Mouse (Mus musculus) forebrain, embryonic 10.5 days (tissue): ENCODE data around the gene St7. TPM values are rescaled to one million over a fixed set of nuclear protein-coding genes. Genes with fewer than 3 reads are reported as not detected.

Experiments
- DNase-seq: peaks from one replicate; pipeline ENCODE4 v3.0.0-alpha.2; 2017; ENCODE audit warnings: low spot score; ENCODE audit errors: extremely low spot score
- H3K27ac ChIP-seq: fragments of 300-500 bp; sonication (generic); 2 replicates; pipeline ENCODE4 v1.5.1; 2016; ENCODE audit warnings: mild to moderate bottlenecking
- H3K27me3 ChIP-seq: fragments of 300-500 bp; sonication (generic); 2 replicates; pipeline ENCODE4 v1.6.1; 2016; ENCODE audit warnings: mild to moderate bottlenecking; ENCODE audit not compliant: poor library complexity, severe bottlenecking
- H3K36me3 ChIP-seq: fragments of 300-500 bp; sonication (generic); replicated peaks from 2 replicates; pipeline ENCODE4 v1.6.1; 2016; ENCODE audit warnings: mild to moderate bottlenecking, moderate library complexity
- H3K4me1 ChIP-seq: fragments of 300-500 bp; sonication (generic); 2 replicates; pipeline ENCODE4 v1.6.1; 2016
- H3K4me3 ChIP-seq: fragments of 300-500 bp; sonication (generic); 2 replicates; pipeline ENCODE4 v1.5.1; 2016; ENCODE audit warnings: mild to moderate bottlenecking, moderate library complexity
- H3K9me3 ChIP-seq: fragments of 300-500 bp; sonication (generic); 2 replicates; pipeline ENCODE4 v1.6.1; 2016; ENCODE audit warnings: mild to moderate bottlenecking, moderate library complexity
- WGBS: fragments of 180-500 bp; shearing (Covaris S2); methylation state at CpG from one replicate; pipeline ENCODE4 v1.1.7; 2016; 5-methylcytosine and 5-hydroxymethylcytosine counted together
- polyA plus RNA-seq: library from polyadenylated mRNA; unstranded; fragments of >200 nt; fragmentation: Nextera tagmentation; extraction: Ambion mirVana; gene quantifications from 2 replicates; pipeline ENCODE4 v1.2.1, GENCODE M21; 2016

St7 gene
- polyA plus RNA-seq, 1 experiment from 2014 or later: 22.9 TPM

GRCm38 (mm10) chr6:17905776-17906175, 213.0 kb downstream of the St7 start:
- no peak overlapping the region for H3K27ac ChIP-seq
- H3K36me3 ChIP-seq: peaks cover 12% of the 10 kb centered on the region
- H3K27me3 ChIP-seq: no peaks in the 10 kb centered on the region
- no peak overlapping the region for H3K4me3 ChIP-seq
- WGBS: 35% methylated on average over 3 of the region's 3 CpGs
- H3K4me1 ChIP-seq: peaks cover 21% of the 10 kb centered on the region
- DNase-seq: no peak
- H3K9me3 ChIP-seq: no peaks in the 10 kb centered on the region

DNA sequence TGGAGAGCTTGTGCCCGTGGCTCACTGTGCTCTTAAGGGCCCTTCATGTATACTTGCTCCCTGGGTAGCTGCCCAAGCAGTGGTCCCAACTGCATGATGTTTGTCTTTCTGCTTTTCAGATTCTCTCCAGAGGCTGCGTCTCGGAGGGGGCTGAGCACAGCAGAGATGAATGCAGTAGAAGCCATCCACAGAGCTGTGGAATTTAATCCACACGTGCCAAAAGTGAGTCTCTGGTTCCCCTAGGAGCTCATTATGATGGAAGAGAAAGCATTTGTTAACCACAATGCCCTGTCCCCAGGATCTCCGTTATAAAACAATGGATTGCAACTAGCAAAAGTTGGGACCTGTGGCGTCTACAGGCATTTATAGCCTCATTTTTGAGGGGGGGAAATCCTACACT, 213.6 kb downstream of the St7 start:
- H3K4me3 ChIP-seq: peak overlapping the region; percentile 5; the same call in 1 of the 2 replicates
- peaks cover 21% of the 10 kb centered on the region for H3K4me1 ChIP-seq
- H3K36me3 ChIP-seq: peaks cover 12% of the 10 kb centered on the region
- no peak overlapping the region for H3K27ac ChIP-seq
- H3K9me3 ChIP-seq: no peaks in the 10 kb centered on the region
- no peaks in the 10 kb centered on the region for H3K27me3 ChIP-seq
- no peak for DNase-seq
- WGBS: 17% methylated on average over 6 of the region's 6 CpGs

GRCm38 (mm10) chr6:17912312-17912711, 219.6 kb downstream of the St7 start:
- no peak for DNase-seq
- Histone ChIP-seq H3K4me3 (no peak overlapping the region), H3K27me3 (no peaks in the 10 kb centered on the region), H3K36me3 (peaks cover 5% of the 10 kb centered on the region), H3K9me3 (no peaks in the 10 kb centered on the region), H3K27ac (no peak overlapping the region), H3K4me1 (peaks cover 7% of the 10 kb centered on the region)
- 79% methylated on average over 6 of the region's 6 CpGs for WGBS

DNA sequence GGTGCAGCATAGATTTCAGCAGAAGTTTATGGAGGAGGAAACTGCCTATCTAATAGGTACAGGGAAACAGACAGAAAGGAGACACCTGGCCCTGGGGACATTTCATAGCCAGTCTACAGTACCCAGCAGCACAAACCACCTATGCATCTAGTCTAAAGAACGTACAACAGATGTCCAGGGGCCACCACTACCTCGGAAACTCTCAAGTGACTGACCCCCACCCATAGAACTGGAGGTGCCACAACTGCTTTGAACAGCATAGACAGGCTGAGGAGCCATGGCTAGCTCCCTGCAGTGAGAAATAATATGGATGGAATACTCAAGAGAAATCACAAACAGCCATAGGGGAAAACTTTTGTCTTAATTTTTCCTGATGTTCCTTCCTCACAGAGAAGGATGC, 220.1 kb downstream of the St7 start:
- H3K4me3 ChIP-seq: no peak overlapping the region
- WGBS: 87% methylated on average over 2 of the region's 2 CpGs
- H3K27me3 ChIP-seq: no peaks in the 10 kb centered on the region
- no peak for DNase-seq
- peaks cover 7% of the 10 kb centered on the region for H3K4me1 ChIP-seq
- no peaks in the 10 kb centered on the region for H3K9me3 ChIP-seq
- peaks cover 5% of the 10 kb centered on the region for H3K36me3 ChIP-seq
- H3K27ac ChIP-seq: no peak overlapping the region

DNA sequence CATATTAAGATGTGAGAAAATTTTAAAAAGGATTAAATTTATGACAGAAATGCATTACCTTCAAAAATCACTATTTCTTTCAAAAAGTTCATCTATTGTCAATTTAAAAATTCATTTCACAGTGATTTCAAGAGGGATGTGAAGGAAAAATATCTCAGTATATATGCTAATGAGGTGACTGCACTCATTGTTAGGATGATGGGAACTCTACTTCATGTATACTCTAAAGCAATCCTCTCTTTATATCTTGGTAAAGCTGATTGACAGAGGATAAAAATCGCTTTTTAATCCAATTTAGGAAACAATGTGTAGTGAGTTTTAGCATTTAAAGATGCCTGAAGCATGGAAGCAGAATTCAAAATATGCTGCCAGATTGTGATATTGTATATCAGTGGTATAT, 220.6 kb downstream of the St7 start:
- Histone ChIP-seq H3K4me3 (no peak overlapping the region), H3K27me3 (no peaks in the 10 kb centered on the region), H3K36me3 (peaks cover 5% of the 10 kb centered on the region), H3K9me3 (no peaks in the 10 kb centered on the region), H3K4me1 (peaks cover 7% of the 10 kb centered on the region), H3K27ac (no peak overlapping the region)
- no peak for DNase-seq
- WGBS: 83% methylated on average over 1 of the region's 1 CpGs

DNA sequence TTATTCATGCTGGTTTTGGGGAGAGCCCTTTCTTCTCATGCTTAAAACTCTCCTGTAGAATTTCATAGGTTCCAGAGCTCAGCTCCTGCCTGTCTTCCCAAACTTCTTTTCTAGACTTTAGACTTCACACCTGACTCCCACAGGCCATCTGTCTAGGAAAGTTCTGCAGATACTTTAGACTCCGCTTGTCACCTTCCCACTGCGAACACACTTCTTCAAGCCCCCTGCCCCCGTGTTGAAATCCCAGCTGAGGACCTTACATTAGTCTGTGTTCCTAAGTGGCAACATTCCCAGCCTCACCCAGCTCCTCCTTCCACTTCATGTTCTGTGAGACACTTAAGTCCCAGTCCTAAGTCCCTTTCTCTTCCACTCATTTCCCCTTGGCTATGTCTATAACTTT, 221.6 kb downstream of the St7 start:
- no peak for DNase-seq
- Histone ChIP-seq H3K9me3 (no peaks in the 10 kb centered on the region), H3K4me3 (no peak overlapping the region), H3K4me1 (peaks cover 7% of the 10 kb centered on the region), H3K27ac (no peak overlapping the region), H3K36me3 (peaks cover 5% of the 10 kb centered on the region), H3K27me3 (no peaks in the 10 kb centered on the region)
- WGBS: 90% methylated on average over 3 of the region's 3 CpGs

DNA sequence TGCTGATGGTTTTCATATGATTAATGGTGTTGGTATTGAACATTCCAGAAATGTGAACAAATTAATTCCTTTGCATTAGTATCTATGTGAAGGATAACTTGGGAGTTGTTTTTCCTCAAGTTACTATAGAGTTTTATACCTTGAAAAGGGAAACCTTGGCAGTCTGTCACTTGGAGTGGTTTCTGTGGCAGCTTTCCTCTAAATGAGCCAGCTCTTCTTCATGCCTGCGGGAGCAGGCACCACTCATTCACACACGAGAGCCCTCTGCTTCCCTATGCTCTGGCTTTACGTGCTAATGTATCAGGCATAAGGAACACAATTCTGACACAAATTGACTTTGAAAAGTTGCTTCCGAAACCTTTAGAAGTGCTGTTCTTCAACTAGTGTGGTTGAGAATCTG, 224.5 kb downstream of the St7 start:
- Histone ChIP-seq H3K4me1 (peaks cover 7% of the 10 kb centered on the region), H3K27me3 (no peaks in the 10 kb centered on the region), H3K9me3 (no peaks in the 10 kb centered on the region), H3K27ac (no peak overlapping the region), H3K36me3 (peaks cover 3% of the 10 kb centered on the region; the same call in 1 of the 2 replicates), H3K4me3 (no peak overlapping the region)
- DNase-seq: no peak
- WGBS: 93% methylated on average over 4 of the region's 4 CpGs

DNA sequence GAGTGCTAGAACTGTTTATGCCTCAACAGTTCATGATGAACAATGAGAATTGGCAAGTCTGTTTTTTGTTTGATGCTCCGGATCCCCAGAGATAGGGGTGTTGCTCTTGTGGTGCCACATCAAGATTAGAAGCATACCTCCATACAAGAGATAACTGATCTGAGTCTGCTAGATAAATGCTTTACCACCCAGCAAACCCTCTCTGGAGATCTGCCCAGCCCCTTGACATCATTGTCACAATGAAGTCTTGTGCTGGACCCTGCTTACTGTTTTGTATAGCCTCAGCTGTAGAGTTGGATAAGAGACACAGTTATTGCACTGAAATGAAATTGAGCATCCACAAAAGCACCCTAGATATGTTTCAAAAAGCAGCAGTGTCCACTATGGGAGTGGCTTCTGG, 229.4 kb downstream of the St7 start:
- no peaks in the 10 kb centered on the region for H3K27me3 ChIP-seq
- H3K9me3 ChIP-seq: no peaks in the 10 kb centered on the region
- H3K36me3 ChIP-seq: peaks cover 6% of the 10 kb centered on the region; the same call in 1 of the 2 replicates
- WGBS: 95% methylated on average over 1 of the region's 1 CpGs
- no peak overlapping the region for H3K4me3 ChIP-seq
- DNase-seq: no peak
- H3K27ac ChIP-seq: no peak overlapping the region
- H3K4me1 ChIP-seq: no peaks in the 10 kb centered on the region

DNA sequence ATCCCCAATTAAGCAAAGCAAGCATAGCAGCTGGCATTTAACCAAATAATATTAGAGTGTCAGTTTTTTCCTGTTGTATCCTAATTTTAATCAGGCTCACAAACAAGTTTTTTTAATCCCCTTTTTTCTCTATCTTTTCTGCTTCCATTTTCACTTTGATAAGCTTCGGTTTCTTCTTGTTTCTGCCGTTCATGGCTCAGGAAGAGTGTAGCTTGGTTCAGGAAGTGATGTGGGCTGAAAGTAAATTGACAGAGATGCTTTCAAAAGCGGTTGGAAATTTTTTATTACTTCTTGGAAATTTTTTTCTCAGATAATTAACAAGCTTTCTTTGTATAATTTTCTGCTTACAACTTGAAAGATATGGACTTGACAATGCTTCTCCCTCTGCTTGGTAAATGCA, 230.2 kb downstream of the St7 start:
- Histone ChIP-seq H3K27ac (no peak overlapping the region), H3K27me3 (no peaks in the 10 kb centered on the region), H3K4me3 (no peak overlapping the region), H3K4me1 (0 out of 2 replicates have a peak, but pooled peaks cover 6% of the 10 kb centered on the region), H3K9me3 (no peaks in the 10 kb centered on the region), H3K36me3 (peaks cover 6% of the 10 kb centered on the region; the same call in 1 of the 2 replicates)
- 90% methylated on average over 3 of the region's 3 CpGs for WGBS
- no peak for DNase-seq

DNA sequence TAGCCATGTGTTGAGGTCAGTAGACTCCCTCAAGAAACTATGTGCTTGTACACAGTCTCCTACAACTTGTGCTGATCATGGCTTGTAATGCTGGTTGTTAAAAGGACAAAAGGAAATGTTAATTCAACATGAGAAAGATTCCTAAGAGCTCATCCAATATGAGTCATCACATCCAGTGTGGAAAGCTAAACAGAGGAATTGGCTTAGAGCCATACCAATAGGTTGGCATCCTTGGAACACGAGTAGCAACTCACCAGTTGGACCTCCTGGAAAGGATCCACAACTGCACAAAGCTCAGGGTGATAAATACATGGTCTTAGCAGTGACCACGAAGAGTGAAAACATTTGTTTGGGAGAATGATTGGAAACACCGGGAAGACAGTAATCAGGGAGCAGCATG, 230.6 kb downstream of the St7 start:
- no peaks in the 10 kb centered on the region for H3K9me3 ChIP-seq
- H3K36me3 ChIP-seq: peaks cover 6% of the 10 kb centered on the region; the same call in 1 of the 2 replicates
- 85% methylated on average over 3 of the region's 3 CpGs for WGBS
- DNase-seq: no peak
- no peak overlapping the region for H3K27ac ChIP-seq
- no peak overlapping the region for H3K4me3 ChIP-seq
- no peaks in the 10 kb centered on the region for H3K27me3 ChIP-seq
- 0 out of 2 replicates have a peak, but pooled peaks cover 6% of the 10 kb centered on the region for H3K4me1 ChIP-seq

GRCm38 (mm10) chr6:17923894-17924505, 231.3 kb downstream of the St7 start:
- H3K27ac ChIP-seq: no peak overlapping the region
- 0 out of 2 replicates have a peak, but pooled peaks cover 6% of the 10 kb centered on the region for H3K4me1 ChIP-seq
- no peak for DNase-seq
- no peaks in the 10 kb centered on the region for H3K9me3 ChIP-seq
- H3K36me3 ChIP-seq: peaks cover 6% of the 10 kb centered on the region; the same call in 1 of the 2 replicates
- H3K27me3 ChIP-seq: no peaks in the 10 kb centered on the region
- no peak overlapping the region for H3K4me3 ChIP-seq
- 92% methylated on average over 10 of the region's 10 CpGs for WGBS

GRCm38 (mm10) chr6:17925267-17925666, 232.5 kb downstream of the St7 start:
- Histone ChIP-seq H3K4me3 (no peak overlapping the region), H3K4me1 (0 out of 2 replicates have a peak, but pooled peaks cover 6% of the 10 kb centered on the region), H3K27ac (no peak overlapping the region), H3K36me3 (peaks cover 6% of the 10 kb centered on the region; the same call in 1 of the 2 replicates), H3K9me3 (no peaks in the 10 kb centered on the region), H3K27me3 (no peaks in the 10 kb centered on the region)
- WGBS: 47% methylated on average over 4 of the region's 4 CpGs
- DNase-seq: peak; percentile 30

DNA sequence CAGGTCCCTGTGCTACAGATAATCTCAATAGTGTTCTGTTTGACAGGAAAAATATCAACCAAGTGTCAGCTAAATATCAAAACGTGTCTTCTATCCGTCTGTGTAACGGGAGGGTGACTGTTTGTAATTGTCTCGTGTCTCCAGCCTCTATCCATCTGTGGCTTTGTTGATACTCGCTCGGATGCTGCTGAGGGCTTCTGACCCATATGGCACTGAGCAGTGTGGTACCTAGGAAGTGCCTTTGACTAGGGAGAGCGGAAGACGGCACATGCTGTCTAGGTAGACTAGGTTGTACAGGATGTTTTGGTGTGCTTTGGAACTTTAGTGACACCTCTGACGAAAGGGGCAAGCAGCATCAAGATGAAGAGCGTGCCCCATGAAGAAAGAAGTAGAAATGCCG, 235.0 kb downstream of the St7 start:
- Histone ChIP-seq H3K4me3 (no peak overlapping the region), H3K4me1 (0 out of 2 replicates have a peak, but pooled peaks cover 6% of the 10 kb centered on the region), H3K36me3 (no peaks in the 10 kb centered on the region), H3K27me3 (no peaks in the 10 kb centered on the region), H3K27ac (no peak overlapping the region), H3K9me3 (no peaks in the 10 kb centered on the region)
- no peak for DNase-seq
- 89% methylated on average over 11 of the region's 11 CpGs for WGBS
